Mouse (Mus musculus): ENCODE measurements around the gene Ell2. TPM values are rescaled to one million over a fixed set of nuclear protein-coding genes. Genes with fewer than 3 reads are reported as not detected.

The Ell2 gene
- total RNA-seq, 2 experiments from 2014 or later = 46.8 to 78.4 TPM

GRCm38 (mm10) chr13:75793863-75794629 lies 87.5 kb downstream of the Ell2 start:
- ATAC-seq (replicated peaks; ENCODE audit: low FRiP score, poor library complexity, severe bottlenecking) = no peak

GRCm38 (mm10) chr13:75797369-75798141 lies 91.0 kb downstream of the Ell2 start:
- peak; percentile 90 for ATAC-seq (replicated peaks; ENCODE audit: low FRiP score, poor library complexity, severe bottlenecking)

GRCm38 (mm10) chr13:75798413-75799302 lies 92.1 kb downstream of the Ell2 start:
- ATAC-seq (replicated peaks; ENCODE audit: low FRiP score, poor library complexity, severe bottlenecking) = no peak

GRCm38 (mm10) chr13:75799421-75799820 lies 92.9 kb downstream of the Ell2 start:
- ATAC-seq (replicated peaks; ENCODE audit: low FRiP score, poor library complexity, severe bottlenecking) = no peak

GRCm38 (mm10) chr13:75807969-75808368 lies 101.4 kb downstream of the Ell2 start:
- no peak for ATAC-seq (replicated peaks; ENCODE audit: low FRiP score, poor library complexity, severe bottlenecking)

GRCm38 (mm10) chr13:75809957-75810356 lies 103.4 kb downstream of the Ell2 start:
- ATAC-seq (replicated peaks; ENCODE audit: low FRiP score, poor library complexity, severe bottlenecking) = no peak

- no peak for ATAC-seq (replicated peaks; ENCODE audit: low FRiP score, poor library complexity, severe bottlenecking)
Observed at GRCm38 (mm10) chr13:75817183-75817582, 110.6 kb downstream of the Ell2 start.

- no peak for ATAC-seq (replicated peaks; ENCODE audit: low FRiP score, poor library complexity, severe bottlenecking)
Observed at GRCm38 (mm10) chr13:75818486-75818885, 111.9 kb downstream of the Ell2 start.

- no peak for ATAC-seq (replicated peaks; ENCODE audit: low FRiP score, poor library complexity, severe bottlenecking)
Observed at GRCm38 (mm10) chr13:75818945-75819706, 112.6 kb downstream of the Ell2 start.

- no peak for ATAC-seq (replicated peaks; ENCODE audit: low FRiP score, poor library complexity, severe bottlenecking)
Observed at GRCm38 (mm10) chr13:75819898-75820297, 113.3 kb downstream of the Ell2 start.

Other genes starting within 250 kb of the Ell2 start
- 62.9 and 66.7 TPM in 2 replicates for gene Glrx, start 133.1 kb downstream of the Ell2 start, total RNA-seq (2015; ENCODE audit: low replicate concordance)
- 18.9 and 34.6 TPM in 2 replicates for gene Glrx, start 133.1 kb downstream of the Ell2 start, total RNA-seq (2017; ENCODE audit: low replicate concordance)
- 1.3 and 1.4 TPM in 2 replicates for gene Rhobtb3, start 237.2 kb downstream of the Ell2 start, total RNA-seq (2015; ENCODE audit: low replicate concordance)
- gene Rhobtb3, start 237.2 kb downstream of the Ell2 start, total RNA-seq (2017; ENCODE audit: low replicate concordance) = 0.30 TPM in 1 of 2 replicates, not detected in the other

Measured in erythroid progenitor cell, adult 5-6 weeks (primary cell).